Mouse (Mus musculus) bone marrow macrophage, adult 2 months (primary cell): ENCODE results near the gene Ttc23l. TPM values are rescaled to one million over a fixed set of nuclear protein-coding genes. Genes with fewer than 3 reads are reported as not detected.
"Not testable (repeated sequence)": the region's sequence is repeated elsewhere in the genome, so short reads cannot be mapped to it uniquely, and the experiment has no call there.

Experiments
- H3K27ac ChIP-seq: 2 replicates; pipeline ENCODE4 v1.5.1; 2012; ENCODE audit warnings: low read depth, low read length; ENCODE audit not compliant: insufficient read depth
- H3K4me1 ChIP-seq: 2 replicates; pipeline ENCODE4 v1.6.1; 2012; ENCODE audit warnings: low read length; ENCODE audit not compliant: control insufficient read depth, insufficient read depth
- H3K4me3 ChIP-seq: 2 replicates; pipeline ENCODE4 v1.5.1; 2012; ENCODE audit warnings: mild to moderate bottlenecking, low read length, moderate library complexity; ENCODE audit not compliant: insufficient read depth
- CTCF ChIP-seq: IDR thresholded peaks from 2 replicates; pipeline ENCODE4 v1.5.1; 2012; ENCODE audit warnings: low read depth, mild to moderate bottlenecking, low read length, moderate library complexity
- POLR2A ChIP-seq: IDR thresholded peaks from 2 replicates; pipeline ENCODE4 v1.6.1; 2012; ENCODE audit warnings: mild to moderate bottlenecking, low read depth, low read length, borderline replicate concordance
- polyA plus RNA-seq: library from polyadenylated mRNA; stranded (reverse); fragments of >200 nt; gene quantifications from 2 replicates; pipeline ENCODE4 v1.2.4, GENCODE M21; 2012; ENCODE audit not compliant: missing spikeins, insufficient read depth, insufficient read length

Gene Ttc23l
- polyA plus RNA-seq, 1 experiment: not detected

DNA sequence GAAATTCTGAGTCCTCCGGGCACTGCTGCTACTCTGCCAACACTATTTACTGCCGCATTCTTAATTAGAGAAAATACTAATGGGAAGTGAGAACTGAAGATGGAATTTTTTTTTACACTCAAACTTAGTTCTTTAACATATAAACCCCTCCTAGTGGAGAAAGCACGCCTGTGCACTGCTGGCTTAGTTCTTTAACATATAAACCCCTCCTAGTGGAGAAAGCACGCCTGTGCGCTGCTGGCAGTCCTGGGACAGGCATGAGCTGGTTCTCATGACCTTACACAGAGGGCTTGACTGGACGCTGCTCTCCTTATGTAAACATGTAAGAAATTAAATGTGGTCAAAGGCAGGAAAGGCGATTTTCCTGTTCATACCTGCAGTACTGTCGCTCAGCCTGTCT, 24.9 kb upstream of the Ttc23l start:
- TF ChIP-seq POLR2A (no peak), CTCF (peak; percentile 45)
- no peaks in the 10 kb centered on the region for H3K4me1 ChIP-seq
- no peak overlapping the region for H3K4me3 ChIP-seq
- no peak overlapping the region for H3K27ac ChIP-seq

DNA sequence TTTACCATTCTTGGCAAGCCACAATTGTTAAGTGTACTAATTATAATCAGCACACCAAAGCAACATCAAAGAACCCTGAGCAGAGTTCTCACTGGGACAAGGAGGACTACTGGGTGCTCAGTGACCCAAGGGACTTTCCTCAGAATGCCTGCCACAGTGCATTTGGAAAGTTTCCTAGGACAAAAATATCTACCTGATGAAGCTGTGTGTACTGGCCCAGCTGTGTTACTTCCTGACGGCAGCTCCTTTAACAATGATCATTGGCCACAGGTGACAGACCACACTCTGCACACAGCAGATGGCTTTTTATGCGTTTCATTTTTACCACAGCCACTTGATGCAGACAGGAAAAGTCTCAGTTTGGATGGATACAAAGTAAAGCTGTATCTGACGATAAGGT, 20.7 kb upstream of the Ttc23l start:
- no peak for TF ChIP-seq CTCF
- TF ChIP-seq POLR2A: no peak

DNA sequence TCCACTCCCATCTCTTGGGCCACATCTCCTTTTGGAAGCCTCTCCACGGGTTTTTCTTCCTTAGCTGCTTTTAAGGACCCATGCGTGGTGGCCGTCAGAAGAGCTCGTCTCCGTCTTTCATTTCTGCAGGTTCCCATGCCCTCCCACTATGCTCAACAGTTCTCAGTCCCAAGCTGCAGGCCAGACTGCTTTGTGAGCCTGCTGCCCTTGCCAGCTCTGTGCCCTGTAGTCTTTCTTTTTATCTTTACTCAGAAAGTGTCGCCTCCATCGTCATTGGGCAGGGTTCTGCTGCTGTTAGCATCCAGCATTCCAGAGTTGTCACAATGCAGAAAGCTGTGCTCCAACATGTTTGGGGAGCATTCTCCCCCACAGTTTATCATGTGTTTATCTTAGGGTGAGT, 8.0 kb upstream of the Ttc23l start:
- TF ChIP-seq POLR2A (no peak), CTCF (no peak)
- no peaks in the 10 kb centered on the region for H3K4me1 ChIP-seq
- no peak overlapping the region for H3K4me3 ChIP-seq
- no peak overlapping the region for H3K27ac ChIP-seq

More for the DNA sequence above, 20.7 kb upstream of the Ttc23l start:
- no peak overlapping the region for H3K27ac ChIP-seq
- H3K4me1 ChIP-seq: no peaks in the 10 kb centered on the region
- no peak overlapping the region for H3K4me3 ChIP-seq

DNA sequence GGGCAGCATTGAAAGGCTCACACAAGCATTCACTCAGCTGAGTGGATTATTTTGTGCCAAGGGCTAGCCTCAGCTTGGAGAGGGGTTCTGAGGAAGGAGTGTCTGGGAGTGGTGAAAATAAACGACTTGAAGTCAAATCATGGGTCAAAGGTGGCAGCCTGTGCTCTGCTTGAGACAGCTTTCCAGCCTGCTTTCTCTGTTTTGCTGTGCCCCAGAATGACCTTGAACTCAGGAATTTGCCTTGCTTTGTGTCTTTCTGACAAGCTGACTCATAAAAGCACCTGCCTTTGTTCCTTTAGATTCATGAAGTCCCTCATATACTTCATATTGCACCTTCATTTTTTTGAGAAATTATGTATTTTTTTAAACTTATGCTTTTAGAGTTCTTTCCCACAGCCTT, 5.7 kb upstream of the Ttc23l start:
- TF ChIP-seq POLR2A (no peak), CTCF (no peak)
- no peak overlapping the region for H3K27ac ChIP-seq
- H3K4me1 ChIP-seq: no peaks in the 10 kb centered on the region
- no peak overlapping the region for H3K4me3 ChIP-seq

DNA sequence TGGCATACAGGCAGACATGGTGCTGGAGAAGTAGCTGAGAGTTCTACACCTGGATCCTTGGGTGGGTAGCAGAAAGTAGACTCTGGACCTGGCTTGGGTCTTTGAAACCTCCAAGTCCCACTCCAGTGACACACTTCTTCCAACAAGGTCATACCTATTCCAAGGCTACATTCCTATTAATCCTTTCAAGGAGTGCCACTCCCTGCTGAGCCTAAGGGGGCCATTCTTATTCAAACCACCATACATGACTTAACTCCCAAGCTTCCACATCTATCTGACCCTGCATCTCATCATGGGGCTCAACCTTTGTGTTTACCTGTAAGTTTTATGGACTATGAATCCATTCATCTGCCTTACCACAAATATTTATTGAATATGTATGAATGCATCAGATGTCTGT, 3.8 kb upstream of the Ttc23l start:
- no peak overlapping the region for H3K4me3 ChIP-seq
- no peaks in the 10 kb centered on the region for H3K4me1 ChIP-seq
- TF ChIP-seq POLR2A (no peak), CTCF (no peak)
- no peak overlapping the region for H3K27ac ChIP-seq

DNA sequence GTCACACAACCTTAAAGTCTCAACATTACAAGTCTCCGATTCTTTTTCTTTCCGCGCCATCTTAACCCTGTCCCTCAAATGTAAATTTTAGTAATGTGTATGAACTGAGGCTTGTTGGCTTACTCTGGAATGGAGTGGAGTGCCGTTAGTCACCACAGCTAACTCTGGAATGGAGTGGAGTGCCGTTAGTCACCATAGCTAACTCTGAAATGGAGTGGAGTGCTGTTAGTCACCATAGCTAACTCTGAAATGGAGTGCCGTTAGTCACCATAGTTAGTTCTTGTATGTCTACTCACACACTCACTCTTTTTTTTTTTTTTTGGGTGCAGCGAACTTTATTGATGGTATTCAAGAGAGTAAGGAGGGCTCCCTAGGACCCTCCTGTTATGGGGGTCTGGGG, 1.5 kb upstream of the Ttc23l start:
- Histone ChIP-seq H3K27ac (no peak overlapping the region), H3K4me3 (no peak overlapping the region), H3K4me1 (no peaks in the 10 kb centered on the region)
- TF ChIP-seq POLR2A: no peak
- TF ChIP-seq CTCF: no peak

DNA sequence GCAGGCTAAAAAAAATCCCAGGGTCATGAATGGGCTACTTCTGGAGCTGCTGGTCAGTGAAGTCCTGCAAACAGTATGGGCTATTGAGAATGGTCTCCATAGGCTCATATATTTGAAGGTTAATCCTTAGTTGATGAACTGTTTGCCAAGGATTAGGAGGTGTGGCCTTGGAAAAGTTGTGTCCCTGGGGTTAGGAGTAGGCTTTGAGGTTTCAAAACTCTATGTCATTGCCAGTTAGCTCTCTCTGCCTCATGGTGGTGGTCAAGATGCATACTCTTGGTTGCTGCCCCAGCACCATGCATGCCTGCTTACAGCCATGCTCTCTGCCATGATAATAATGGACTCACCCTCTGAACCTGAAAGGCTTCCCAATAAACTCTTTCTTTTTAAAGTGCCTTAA, 4.1 kb downstream of the Ttc23l start:
- no peaks in the 10 kb centered on the region for H3K4me1 ChIP-seq
- no peak overlapping the region for H3K4me3 ChIP-seq
- TF ChIP-seq CTCF: no peak
- TF ChIP-seq POLR2A: no peak
- no peak overlapping the region for H3K27ac ChIP-seq

DNA sequence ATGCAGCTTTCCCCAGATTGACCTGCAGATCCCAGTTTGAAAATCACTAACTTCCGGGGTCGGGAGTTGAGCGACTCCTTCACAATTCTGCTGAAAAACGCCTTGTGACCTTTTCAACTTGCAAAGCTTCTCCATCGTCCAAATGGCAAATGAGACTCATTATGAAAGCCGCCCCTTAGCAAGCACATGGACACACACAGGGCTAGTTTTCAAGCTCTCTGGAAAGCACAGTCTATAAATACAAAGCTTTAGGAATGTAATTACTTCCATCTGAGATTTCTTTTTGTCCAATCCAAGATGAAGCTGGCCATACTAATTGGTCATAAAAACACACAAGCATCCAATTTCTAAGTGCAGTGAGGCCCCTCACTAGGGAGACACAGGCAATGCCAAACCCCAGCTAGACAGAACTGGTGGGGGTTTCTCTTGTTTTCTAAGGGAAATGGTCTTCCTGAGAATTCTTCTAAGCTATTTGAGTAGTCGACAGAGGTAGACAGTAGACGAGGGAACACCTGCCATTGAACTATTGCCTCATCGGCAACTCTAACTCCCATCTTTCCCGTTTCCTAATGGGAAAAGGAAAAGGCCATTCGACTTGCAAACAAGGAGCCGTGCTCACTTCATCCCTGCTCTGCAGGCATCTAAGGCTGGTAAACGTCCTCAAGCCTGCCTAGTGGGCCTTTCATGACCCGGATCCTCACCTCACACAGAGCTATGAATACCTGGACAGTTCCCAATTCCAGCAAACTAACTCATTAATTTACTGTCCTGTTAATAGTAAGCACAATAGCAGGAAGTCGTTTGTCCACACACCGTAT, 18.0 kb downstream of the Ttc23l start:
- no peak for TF ChIP-seq POLR2A
- TF ChIP-seq CTCF: no peak
- no peak overlapping the region for H3K4me3 ChIP-seq
- H3K4me1 ChIP-seq: no peaks in the 10 kb centered on the region
- no peak overlapping the region for H3K27ac ChIP-seq

DNA sequence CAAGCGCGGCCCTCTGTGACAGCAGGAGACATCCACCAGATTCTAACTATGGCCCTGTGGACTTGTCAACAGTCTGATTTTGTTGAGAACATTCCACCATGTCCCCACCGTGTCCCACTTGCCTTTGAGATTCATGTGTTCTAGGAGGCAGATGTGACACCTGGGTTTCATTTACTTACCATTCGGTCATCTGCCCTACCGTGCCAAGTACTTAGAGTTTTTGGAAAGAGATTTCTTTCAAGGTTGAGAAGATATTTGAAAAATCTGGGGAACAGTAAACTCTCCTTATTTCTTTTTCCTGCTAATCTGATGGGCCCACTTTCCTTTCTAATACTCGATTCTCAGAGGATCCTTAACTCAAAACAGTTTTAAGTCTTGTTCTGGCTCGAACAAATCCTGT, 22.5 kb downstream of the Ttc23l start:
- TF ChIP-seq POLR2A (no peak), CTCF (no peak)
- no peak overlapping the region for H3K27ac ChIP-seq
- H3K4me1 ChIP-seq: no peaks in the 10 kb centered on the region
- H3K4me3 ChIP-seq: no peak overlapping the region

DNA sequence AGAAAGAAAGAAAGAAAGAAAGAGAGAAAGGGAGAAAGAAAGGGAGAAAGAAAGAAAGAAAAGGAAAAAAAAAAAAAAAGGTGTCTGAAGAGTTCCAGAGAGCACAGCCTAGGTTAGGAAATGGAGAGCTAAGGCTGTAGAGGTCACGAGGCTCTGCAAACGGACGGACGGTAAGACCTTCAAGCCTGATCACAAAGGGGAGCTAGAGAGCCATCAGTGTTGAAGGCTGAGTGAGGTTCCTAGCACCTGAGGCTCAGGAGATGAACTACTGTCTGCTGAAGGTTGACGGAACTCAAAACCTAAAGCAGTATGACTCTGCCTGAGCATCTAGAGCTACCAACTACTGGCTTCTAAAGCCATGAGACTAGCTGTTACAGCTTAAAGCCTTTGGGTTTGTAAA, 23.9 kb downstream of the Ttc23l start:
- Histone ChIP-seq H3K4me3 (no peak overlapping the region), H3K4me1 (no peaks in the 10 kb centered on the region), H3K27ac (no peak overlapping the region)
- no peak for TF ChIP-seq POLR2A
- TF ChIP-seq CTCF: no peak

DNA sequence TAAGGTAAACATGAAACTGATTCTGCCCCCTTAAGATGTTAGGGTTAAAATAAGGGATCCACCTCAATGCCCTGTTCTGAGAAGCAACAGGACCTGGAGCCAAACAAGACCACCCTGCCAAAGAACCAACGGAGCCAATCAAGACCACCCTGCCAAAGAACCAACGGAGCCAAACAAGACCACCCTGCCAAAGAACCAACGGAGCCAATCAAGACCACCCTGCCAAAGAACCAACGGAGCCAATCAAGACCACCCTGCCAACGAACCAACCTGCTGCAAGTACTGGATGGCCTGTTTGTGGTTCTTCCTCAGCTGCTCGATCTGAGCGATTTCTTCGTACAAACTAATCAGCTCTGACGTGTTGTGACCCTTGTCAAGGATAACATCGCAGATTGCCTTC, 25.1 kb downstream of the Ttc23l start:
- H3K4me1 ChIP-seq: not testable (repeated sequence)

More for the DNA sequence above, 25.1 kb downstream of the Ttc23l start:
- H3K27ac ChIP-seq, H3K4me3 ChIP-seq: not testable (repeated sequence)
